Mouse (Mus musculus) ovary, postnatal 14 days (tissue): ENCODE results near the gene Tex30.
A peak's percentile ranks its signal among the peaks of the same experiment; 100 is the strongest.

ENCODE experiments used
- DNase-seq: peaks from one replicate; pipeline ENCODE4 v3.0.0; 2022; ENCODE audit warnings: low spot score

The Tex30 gene

GRCm38 (mm10) chr1:44042555-44042915, 59.7 kb downstream of the Tex30 start:
- DNase-seq = no peak

GRCm38 (mm10) chr1:44041797-44042554, 60.3 kb downstream of the Tex30 start:
- DNase-seq = peak; percentile 46
